ENCODE assay signal across 7 mouse cellular contexts in genomic region chr2:152739842-152740260, GRCm38 (mm10). TPM values are rescaled to one million over a fixed set of nuclear protein-coding genes. Genes with fewer than 3 reads are reported as not detected.
A peak's percentile ranks its signal among the peaks of the same experiment; 100 is the strongest.
DNase-seq lines count a peak whose midpoint lies in the region; ATAC-seq and TF ChIP-seq lines count a peak whose summit lies in the region.

No protein-coding gene starts in this region.

- peaks cover 8% of the 10 kb centered on the region for H3K27me3 ChIP-seq in E14TG2a.4 (ENCODE audit: insufficient read depth, low read length)
- no peaks in the 10 kb centered on the region for H3K27me3 ChIP-seq in heart, embryonic 12.5 days (replicated peaks)
- no peaks in the 10 kb centered on the region for H3K27me3 ChIP-seq in limb, embryonic 12.5 days

- no peaks in the 10 kb centered on the region for H3K9me3 ChIP-seq in E14TG2a.4 (ENCODE audit: low read length)
- H3K9me3 ChIP-seq in heart, embryonic 12.5 days (replicated peaks): no peaks in the 10 kb centered on the region
- no peaks in the 10 kb centered on the region for H3K9me3 ChIP-seq in limb, embryonic 12.5 days

- no peak for TF ChIP-seq CTCF in E14TG2a.4 (conservative IDR thresholded peaks at IDR 0.05; ENCODE audit: low read length)

- H3K4me1 ChIP-seq in E14TG2a.4 (replicated peaks; ENCODE audit: low read depth, low read length): peaks cover 68% of the 10 kb centered on the region
- peaks cover 56% of the 10 kb centered on the region for H3K4me1 ChIP-seq in heart, embryonic 12.5 days (replicated peaks)
- peaks cover 50% of the 10 kb centered on the region for H3K4me1 ChIP-seq in limb, embryonic 12.5 days (replicated peaks)

- peak overlapping the region; percentile 75 for H3K4me3 ChIP-seq in E14TG2a.4 (replicated peaks; ENCODE audit: low read length)
- peak overlapping the region; percentile 74 for H3K4me3 ChIP-seq in heart, embryonic 12.5 days
- H3K4me3 ChIP-seq in limb, embryonic 12.5 days (replicated peaks): peak overlapping the region; percentile 91

- H3K9ac ChIP-seq in heart, embryonic 12.5 days: peak overlapping the region; percentile 73
- 0 out of 2 replicates have a peak overlapping the region, but pooled peaks have one; percentile 12 for H3K9ac ChIP-seq in limb, embryonic 12.5 days (replicated peaks)

- H3K4me2 ChIP-seq in heart, embryonic 12.5 days: peak overlapping the region; percentile 84
- H3K4me2 ChIP-seq in limb, embryonic 12.5 days: peak overlapping the region; percentile 93

- no peak for ATAC-seq in heart, embryonic 12.5 days (ENCODE audit: insufficient number of reproducible peaks, low FRiP score)
- ATAC-seq in limb, embryonic 12.5 days (ENCODE audit: insufficient number of reproducible peaks, insufficient read depth, low FRiP score, low TSS enrichment, low read depth): no peak; the same call in 1 of the 2 replicates
- ATAC-seq in erythroid progenitor cell, adult 5-6 weeks (replicated peaks; ENCODE audit: low FRiP score, poor library complexity, severe bottlenecking): no peak

- peak; percentile 53 for DNase-seq in MN1 (ENCODE audit: low spot score)
- DNase-seq in naive thymus-derived CD4-positive, alpha-beta T cell, adult 2 months (ENCODE audit: low read depth): peak; percentile 31
- DNase-seq in gastrocnemius, postnatal 4 days (ENCODE audit: low spot score in 2 of 2): no peak

- H3K27ac ChIP-seq in heart, embryonic 12.5 days (ENCODE audit: poor library complexity, severe bottlenecking): peak overlapping the region; percentile 95
- peak overlapping the region; percentile 99 for H3K27ac ChIP-seq in limb, embryonic 12.5 days

- H3K36me3 ChIP-seq in E14TG2a.4 (ENCODE audit: insufficient read depth, low read length): peaks cover 7% of the 10 kb centered on the region; the same call in 1 of the 2 replicates
- no peaks in the 10 kb centered on the region for H3K36me3 ChIP-seq in heart, embryonic 12.5 days
- peaks cover 8% of the 10 kb centered on the region; the same call in 1 of the 2 replicates for H3K36me3 ChIP-seq in limb, embryonic 12.5 days

- 11% methylated on average over 3 of the region's 3 CpGs for whole genome bisulfite sequencing in heart, embryonic 12.5 days
- 7% methylated on average over 3 of the region's 3 CpGs for WGBS in limb, embryonic 12.5 days

RNA-seq across cellular contexts. Expression of gene Id1, which starts 3.8 kb away (rescaled TPM):
- 87.7 and 90.9 TPM in 2 replicates for polyA plus RNA-seq in heart, embryonic 12.5 days (2016; fragmentation: Nextera tagmentation; extraction: Ambion mirVana)
- polyA plus RNA-seq in limb, embryonic 12.5 days (2016; fragmentation: Nextera tagmentation; extraction: Ambion mirVana): 299 and 330 TPM in 2 replicates
- total RNA-seq in erythroid progenitor cell, adult 5-6 weeks (2015; ENCODE audit: low replicate concordance): 1.3 and 17.3 TPM in 2 replicates
- total RNA-seq in erythroid progenitor cell, adult 5-6 weeks (2017; ENCODE audit: low replicate concordance): 1.6 and 2.6 TPM in 2 replicates
- total RNA-seq in gastrocnemius, postnatal 4 days (2021): 10 to 100 TPM; 27.7 to 29.4 TPM

RNA-seq across cellular contexts. Expression of gene Cox4i2, which starts 14.1 kb away (rescaled TPM):
- 18.9 and 20.8 TPM in 2 replicates for polyA plus RNA-seq in heart, embryonic 12.5 days (2016; fragmentation: Nextera tagmentation; extraction: Ambion mirVana)
- 29.9 and 30.6 TPM in 2 replicates for polyA plus RNA-seq in limb, embryonic 12.5 days (2016; fragmentation: Nextera tagmentation; extraction: Ambion mirVana)
- 1.8 TPM in 1 of 2 replicates, not detected in the other for total RNA-seq in erythroid progenitor cell, adult 5-6 weeks (2015; ENCODE audit: low replicate concordance)
- total RNA-seq in erythroid progenitor cell, adult 5-6 weeks (2017; ENCODE audit: low replicate concordance): not detected in 2 replicates
- 1 to 10 TPM; 4.9 to 5.6 TPM for total RNA-seq in gastrocnemius, postnatal 4 days (2021)

RNA-seq across cellular contexts. Expression of gene Mcts2, which starts 53.0 kb away (rescaled TPM):
- 23.1 and 25.2 TPM in 2 replicates for polyA plus RNA-seq in heart, embryonic 12.5 days (2016; fragmentation: Nextera tagmentation; extraction: Ambion mirVana)
- 36.3 and 39.2 TPM in 2 replicates for polyA plus RNA-seq in limb, embryonic 12.5 days (2016; fragmentation: Nextera tagmentation; extraction: Ambion mirVana)
- not detected in 2 replicates for total RNA-seq in erythroid progenitor cell, adult 5-6 weeks (2015; ENCODE audit: low replicate concordance)
- 1.7 TPM in 1 of 2 replicates, not detected in the other for total RNA-seq in erythroid progenitor cell, adult 5-6 weeks (2017; ENCODE audit: low replicate concordance)
- total RNA-seq in gastrocnemius, postnatal 4 days (2021): 10 to 100 TPM; 16.4 to 20.2 TPM

Comparison
In these comparisons a context has a peak if more than half of its experiments do, and no peak if none do; other contexts are left out.
1. DNase-seq: peak in MN1 (single experiment) and naive thymus-derived CD4-positive, alpha-beta T cell, adult 2 months (single experiment); none in gastrocnemius, postnatal 4 days (0 of 2).
2. RNA of gene Mcts2, which starts 53.0 kb away (total RNA-seq): 16.4 to 20.2 TPM in gastrocnemius, postnatal 4 days; 1.7 TPM in erythroid progenitor cell, adult 5-6 weeks; every median in the first group is over 4 times any median in the second.
3. Peak in every context shown above with its lines, with median percentiles within 50 percentile points of each other: H3K4me3 ChIP-seq.